Mouse (Mus musculus): Measurements from ENCODE around the gene Gas7.

DNA sequence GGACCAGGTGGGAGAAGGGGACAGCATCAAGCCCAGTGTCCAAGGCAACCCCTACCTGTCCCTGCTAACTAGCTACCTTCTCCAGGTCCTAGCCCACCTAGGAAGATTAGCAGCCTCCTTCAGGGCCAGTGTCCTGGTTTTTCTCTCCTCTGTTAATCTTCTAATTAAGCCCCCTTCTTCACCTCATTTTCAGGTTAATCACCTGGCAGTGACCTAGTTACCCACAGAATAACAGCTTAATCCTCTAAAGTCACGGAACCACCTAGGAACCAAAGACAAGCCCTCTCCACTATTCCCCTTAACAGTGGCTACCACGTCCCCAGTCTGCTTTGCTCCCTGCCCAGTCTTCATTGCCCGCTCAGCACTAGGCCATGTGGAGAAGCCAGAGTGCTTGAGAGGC is 226.6 kb downstream of the Gas7 start:
- no peak for TF ChIP-seq GATA1 (IDR thresholded peaks at IDR 0.05; ENCODE audit: borderline replicate concordance, low read length)
- TF ChIP-seq FLI1 (IDR thresholded peaks at IDR 0.05; ENCODE audit: low read length) = no peak

Data from megakaryocyte, embryonic 14.5 days (primary cell).